Mouse (Mus musculus): ENCODE results near the gene 1700003H04Rik.

The 1700003H04Rik gene

DNA sequence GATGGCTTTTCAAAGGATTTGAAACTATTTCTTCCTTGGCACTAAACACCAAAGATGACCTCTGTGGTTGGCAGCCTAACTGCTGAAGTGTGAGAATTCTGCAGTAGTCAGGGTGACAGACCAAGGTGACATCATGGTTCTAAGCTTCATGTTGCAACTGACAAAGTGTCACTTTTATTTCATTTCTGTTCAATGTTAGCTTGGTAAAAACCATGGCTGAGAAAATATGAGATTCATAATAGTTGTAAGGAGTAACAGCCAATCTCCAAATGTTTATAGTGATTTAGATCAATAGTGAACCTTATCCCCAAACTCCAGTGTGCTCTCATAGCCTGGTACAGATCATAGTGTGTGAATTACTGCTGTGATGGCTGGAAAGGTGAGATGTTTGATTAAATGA, at the start of gene 1700003H04Rik:
Gene 1700003H04Rik (minus strand): TSS at position 101 of the 400 bp plus-strand sequence.
- CTCF ChIA-PET: no interaction called here

GRCm38 (mm10) chr3:124623031-124623430, 42.1 kb upstream of the 1700003H04Rik start:
- CTCF ChIA-PET: no interaction called here

- CTCF ChIA-PET: no interaction called here
These were observed 32.4 kb upstream of the 1700003H04Rik start for GRCm38 (mm10) chr3:124613287-124613686.

- CTCF ChIA-PET: no interaction called here
These were observed 29.1 kb upstream of the 1700003H04Rik start for GRCm38 (mm10) chr3:124609956-124610355.

GRCm38 (mm10) chr3:124606021-124606517, 25.2 kb upstream of the 1700003H04Rik start:
- CTCF ChIA-PET: no interaction called here

GRCm38 (mm10) chr3:124605518-124605917, 24.6 kb upstream of the 1700003H04Rik start:
- CTCF ChIA-PET: no interaction called here

- CTCF ChIA-PET: no interaction called here
These were observed 16.9 kb upstream of the 1700003H04Rik start for GRCm38 (mm10) chr3:124597789-124598188.

- CTCF ChIA-PET: no interaction called here
These were observed 6.6 kb upstream of the 1700003H04Rik start for GRCm38 (mm10) chr3:124587534-124587933.

DNA sequence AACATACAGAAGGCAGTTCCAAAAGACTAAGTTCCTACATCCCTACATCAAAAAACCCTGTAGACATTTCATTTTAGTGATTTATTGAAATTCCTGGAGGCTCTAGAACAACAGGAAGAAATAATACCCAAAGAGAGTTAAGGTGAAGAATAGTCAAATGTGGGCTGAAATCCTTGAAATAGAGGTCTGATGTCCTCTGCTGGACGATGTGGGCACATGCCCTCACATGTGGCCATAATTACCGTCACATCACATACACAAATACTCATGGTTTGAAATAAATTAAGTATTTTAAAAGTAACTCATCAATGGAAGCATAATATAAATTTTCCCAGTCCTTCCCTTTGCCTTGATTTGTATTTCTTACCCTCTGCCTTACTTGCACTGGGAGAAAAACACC, 4.9 kb upstream of the 1700003H04Rik start:
- CTCF ChIA-PET: no interaction called here

DNA sequence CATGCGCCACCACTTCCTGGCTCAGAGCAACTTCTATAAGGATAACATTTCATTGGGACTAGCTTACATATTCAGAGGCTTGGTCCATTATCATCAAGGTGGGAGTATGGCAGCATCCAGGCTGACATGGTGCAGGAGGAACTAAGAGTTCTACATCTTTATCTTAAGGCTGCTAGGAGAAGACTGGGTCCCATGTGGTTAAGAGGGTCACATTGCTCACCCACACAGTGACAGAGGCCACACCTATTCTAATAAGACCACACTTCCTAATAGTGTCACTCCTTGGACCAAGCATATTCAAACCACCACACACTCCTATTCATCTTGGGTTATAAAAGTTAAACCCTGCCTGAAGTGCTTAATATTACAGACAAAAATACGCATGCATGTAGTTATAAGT, 23.6 kb downstream of the 1700003H04Rik start:
- CTCF ChIA-PET: no interaction called here

DNA sequence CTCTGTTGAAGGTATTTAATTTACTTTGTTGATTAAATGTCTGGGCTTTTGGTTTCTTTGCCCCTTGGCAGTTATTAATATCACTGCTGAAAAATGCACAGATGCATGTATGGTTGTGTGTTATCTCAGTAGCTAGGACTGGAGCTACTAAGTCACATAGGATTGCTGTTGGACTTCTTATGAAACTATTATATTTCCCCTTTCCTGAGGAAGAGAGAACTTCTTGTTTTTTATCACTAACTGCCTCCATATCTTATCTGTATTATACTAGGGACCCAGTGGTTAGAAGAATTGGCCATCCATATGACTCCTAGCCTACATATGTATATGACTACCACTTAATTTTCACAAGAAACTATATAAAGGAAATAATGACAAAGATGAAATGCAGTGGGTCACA, 24.9 kb downstream of the 1700003H04Rik start:
- CTCF ChIA-PET: no interaction called here

DNA sequence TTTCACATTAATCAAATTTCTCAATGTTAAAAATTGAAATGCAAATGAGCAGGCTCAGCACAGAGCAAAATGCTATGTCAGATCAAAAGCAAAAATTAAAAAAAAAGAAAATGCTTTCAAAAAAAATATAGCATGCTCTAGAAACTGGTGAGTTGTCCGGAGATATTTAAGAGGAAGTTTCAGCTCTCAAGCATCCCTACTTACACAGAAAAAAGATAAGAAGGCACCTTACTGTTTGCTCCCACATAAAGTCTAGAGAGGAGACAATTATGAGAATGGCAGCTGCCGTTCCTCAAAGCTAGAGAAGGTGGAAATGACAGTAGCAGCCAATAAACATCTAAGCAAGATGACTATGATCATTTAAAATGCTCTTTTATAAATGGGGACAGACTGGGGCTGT, 25.8 kb downstream of the 1700003H04Rik start:
- CTCF ChIA-PET: no interaction called here

DNA sequence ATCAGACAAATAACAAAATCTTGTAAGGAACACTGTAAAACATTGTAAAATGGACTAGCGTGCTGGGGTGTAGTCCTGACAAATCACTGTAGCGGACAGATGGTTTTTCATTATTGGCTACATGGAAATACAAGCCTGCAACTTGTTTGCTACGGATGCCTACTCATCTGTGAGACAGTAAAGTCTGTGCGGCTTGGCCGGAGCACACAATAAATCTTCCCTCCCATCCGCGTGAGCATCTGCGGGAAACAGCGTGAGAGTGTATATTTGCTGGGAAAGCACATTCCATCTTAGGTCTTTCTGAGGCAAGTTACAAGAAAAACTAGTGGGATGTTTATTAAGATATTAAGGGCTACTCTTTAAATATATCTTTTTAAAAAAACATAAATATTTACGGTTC, 32.0 kb downstream of the 1700003H04Rik start:
- CTCF ChIA-PET: no interaction called here

- CTCF ChIA-PET: no interaction called here
These were observed 42.6 kb downstream of the 1700003H04Rik start for GRCm38 (mm10) chr3:124538260-124538659.

GRCm38 (mm10) chr3:124536602-124537001, 44.3 kb downstream of the 1700003H04Rik start:
- CTCF ChIA-PET: no interaction called here

DNA sequence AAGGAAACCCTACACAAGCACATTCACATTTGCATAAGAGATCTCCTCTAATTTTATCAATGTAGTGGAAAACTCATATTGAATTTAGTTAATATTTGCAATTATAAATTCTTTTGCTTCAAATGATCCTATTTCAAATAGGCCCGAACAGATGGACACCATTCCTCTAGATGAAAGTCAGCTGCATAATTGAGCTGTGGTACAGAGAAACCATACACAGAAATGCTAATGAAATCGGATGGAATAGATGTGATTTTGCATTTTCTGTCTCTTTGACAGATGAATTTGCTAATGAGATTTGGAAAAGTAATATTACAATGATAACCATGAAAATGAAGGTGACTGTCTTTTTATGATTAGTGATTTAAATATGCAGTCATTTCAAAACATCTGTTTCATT, 62.1 kb downstream of the 1700003H04Rik start:
- CTCF ChIA-PET: no interaction called here
